Mouse (Mus musculus) embryonic facial prominence, embryonic 14.5 days (tissue): ENCODE results near the gene Cyp4x1. TPM values are rescaled to one million over a fixed set of nuclear protein-coding genes. Genes with fewer than 3 reads are reported as not detected.
"Not testable (repeated sequence)": the region's sequence is repeated elsewhere in the genome, so short reads cannot be mapped to it uniquely, and the experiment has no call there.

Experiments
- ATAC-seq: fragments of 200-750 bp; cut with Nextera tagmentation; 2 replicates; pipeline ENCODE4 v1.8.0; 2017; ENCODE audit warnings: low read depth, moderate number of reproducible peaks, moderate TSS enrichment
- DNase-seq: peaks from one replicate; pipeline ENCODE4 v3.0.0-alpha.2; 2015; ENCODE audit warnings: low spot score
- H3K27ac ChIP-seq: fragments of 300-500 bp; sonication (generic); replicated peaks from 2 replicates; pipeline ENCODE4 v1.5.1; 2014; ENCODE audit warnings: low read depth, mild to moderate bottlenecking, low read length, moderate library complexity
- H3K27me3 ChIP-seq: fragments of 300-500 bp; sonication (generic); replicated peaks from 2 replicates; pipeline ENCODE4 v1.6.1; 2014; ENCODE audit warnings: low read length; ENCODE audit not compliant: control insufficient read depth, insufficient read depth
- H3K36me3 ChIP-seq: fragments of 300-500 bp; sonication (generic); 2 replicates; pipeline ENCODE4 v1.6.1; 2014; ENCODE audit warnings: low read length, mixed read lengths; ENCODE audit not compliant: control insufficient read depth, insufficient read depth
- H3K4me1 ChIP-seq: fragments of 300-500 bp; sonication (generic); 2 replicates; pipeline ENCODE4 v1.6.1; 2014; ENCODE audit warnings: antibody characterized with exemption, low read length; ENCODE audit not compliant: control insufficient read depth, insufficient read depth
- H3K4me2 ChIP-seq: fragments of 300-500 bp; sonication (generic); 2 replicates; pipeline ENCODE4 v1.6.1; 2014; ENCODE audit warnings: low read depth, mild to moderate bottlenecking, low read length, moderate library complexity, mixed read lengths
- H3K4me3 ChIP-seq: fragments of 300-500 bp; sonication (generic); 2 replicates; pipeline ENCODE4 v1.5.1; 2014; ENCODE audit warnings: low read depth, mild to moderate bottlenecking, low read length
- H3K9ac ChIP-seq: fragments of 300-500 bp; sonication (generic); 2 replicates; pipeline ENCODE4 v1.6.1; 2014; ENCODE audit warnings: low read depth, mild to moderate bottlenecking, low read length, moderate library complexity, mixed read lengths
- H3K9me3 ChIP-seq: fragments of 300-500 bp; sonication (generic); 2 replicates; pipeline ENCODE4 v1.6.1; 2016; ENCODE audit warnings: low read length; ENCODE audit not compliant: control insufficient read depth
- WGBS: fragments of 180-500 bp; shearing (Covaris S2); extraction: QIAGEN DNeasy Blood & Tissue Kit; methylation state at CpG from one replicate; pipeline ENCODE4 v1.1.7; 2014; 5-methylcytosine and 5-hydroxymethylcytosine counted together
- polyA plus RNA-seq: library from polyadenylated mRNA; unstranded; fragments of >200 nt; fragmentation: Nextera tagmentation; extraction: Ambion mirVana; gene quantifications from 2 replicates; pipeline ENCODE4 v1.2.1, GENCODE M21; 2014

Gene Cyp4x1
- polyA plus RNA-seq: 0.48 and 0.84 TPM in 2 replicates

GRCm38 (mm10) chr4:115133621-115134295 is at the start of gene Cyp4x1:
Cyp4x1 (minus strand) TSS chr4:115134281.
- H3K9me3 ChIP-seq: no peaks in the 10 kb centered on the region
- H3K4me2 ChIP-seq: peak within 1 kb of the TSS; percentile 29
- DNase-seq (peak; percentile 7), ATAC-seq (no peak; the same call in 1 of the 2 replicates)
- H3K4me3 ChIP-seq: peak within 1 kb of the TSS; percentile 14; the same call in 1 of the 2 replicates
- peaks cover 27% of the 10 kb centered on the region for H3K27me3 ChIP-seq
- H3K27ac ChIP-seq: no peak within 1 kb of the TSS
- no peak within 1 kb of the TSS for H3K9ac ChIP-seq
- under 1% methylated on average over 23 of the region's 29 CpGs for WGBS
- H3K36me3 ChIP-seq: no peaks in the 10 kb centered on the region
- no peaks in the 10 kb centered on the region for H3K4me1 ChIP-seq

GRCm38 (mm10) chr4:115176201-115176600 is 42.1 kb upstream of the Cyp4x1 start:
- not testable (repeated sequence) for H3K27ac ChIP-seq, H3K4me3 ChIP-seq, DNase-seq, H3K27me3 ChIP-seq, H3K4me2 ChIP-seq, H3K9me3 ChIP-seq, ATAC-seq, H3K4me1 ChIP-seq, H3K9ac ChIP-seq, H3K36me3 ChIP-seq

GRCm38 (mm10) chr4:115174694-115175353 is 40.7 kb upstream of the Cyp4x1 start:
- H3K9me3 ChIP-seq: no peaks in the 10 kb centered on the region
- no peak overlapping the region for H3K27ac ChIP-seq
- ATAC-seq: no peak
- H3K4me2 ChIP-seq: no peak overlapping the region
- H3K4me1 ChIP-seq: no peaks in the 10 kb centered on the region
- no peak for DNase-seq
- H3K9ac ChIP-seq: no peak overlapping the region
- no peaks in the 10 kb centered on the region for H3K36me3 ChIP-seq
- no peaks in the 10 kb centered on the region for H3K27me3 ChIP-seq
- WGBS: 85% methylated on average over 1 of the region's 1 CpGs
- H3K4me3 ChIP-seq: no peak overlapping the region

- not testable (repeated sequence) for H3K36me3 ChIP-seq, H3K9me3 ChIP-seq, H3K27ac ChIP-seq, DNase-seq, ATAC-seq, H3K9ac ChIP-seq, H3K4me1 ChIP-seq, H3K27me3 ChIP-seq, H3K4me3 ChIP-seq, H3K4me2 ChIP-seq
- WGBS: 79% methylated on average over 3 of the region's 3 CpGs
Observed at GRCm38 (mm10) chr4:115158963-115159362, 24.9 kb upstream of the Cyp4x1 start.

GRCm38 (mm10) chr4:115154723-115155122 is 20.6 kb upstream of the Cyp4x1 start:
- Histone ChIP-seq H3K9me3 (no peaks in the 10 kb centered on the region), H3K9ac (no peak overlapping the region), H3K4me2 (no peak overlapping the region), H3K4me3 (no peak overlapping the region), H3K4me1 (no peaks in the 10 kb centered on the region), H3K27me3 (no peaks in the 10 kb centered on the region), H3K27ac (no peak overlapping the region), H3K36me3 (no peaks in the 10 kb centered on the region)
- WGBS: 86% methylated on average over 2 of the region's 2 CpGs
- ATAC-seq: no peak
- DNase-seq: no peak

- no peak for ATAC-seq
- WGBS: 16% methylated on average over 7 of the region's 7 CpGs
Observed at GRCm38 (mm10) chr4:115134296-115134630, 182 bp upstream of the Cyp4x1 start.

GRCm38 (mm10) chr4:115133085-115133484 is 996 bp downstream of the Cyp4x1 start:
- H3K4me2 ChIP-seq: no peak overlapping the region
- no peak overlapping the region for H3K27ac ChIP-seq
- H3K36me3 ChIP-seq: no peaks in the 10 kb centered on the region
- H3K9ac ChIP-seq: no peak overlapping the region
- no peak for DNase-seq
- H3K4me3 ChIP-seq: no peak overlapping the region
- no peak for ATAC-seq
- 9% methylated on average over 5 of the region's 5 CpGs for WGBS
- no peaks in the 10 kb centered on the region for H3K4me1 ChIP-seq
- H3K9me3 ChIP-seq: no peaks in the 10 kb centered on the region
- H3K27me3 ChIP-seq: peaks cover 27% of the 10 kb centered on the region

More at GRCm38 (mm10) chr4:115134296-115134630, 182 bp upstream of the Cyp4x1 start:
- Histone ChIP-seq H3K27ac (no peak overlapping the region), H3K36me3 (no peaks in the 10 kb centered on the region), H3K4me2 (peak overlapping the region; percentile 29; the same call in 1 of the 2 replicates), H3K27me3 (peaks cover 27% of the 10 kb centered on the region), H3K9ac (no peak overlapping the region), H3K4me1 (no peaks in the 10 kb centered on the region), H3K4me3 (no peak overlapping the region), H3K9me3 (no peaks in the 10 kb centered on the region)
- no peak for DNase-seq

- Histone ChIP-seq H3K27ac (no peak overlapping the region), H3K9me3 (no peaks in the 10 kb centered on the region), H3K36me3 (no peaks in the 10 kb centered on the region), H3K9ac (no peak overlapping the region), H3K4me3 (no peak overlapping the region), H3K27me3 (no peaks in the 10 kb centered on the region), H3K4me2 (no peak overlapping the region), H3K4me1 (no peaks in the 10 kb centered on the region)
- no peak for DNase-seq
- ATAC-seq: no peak
Observed at GRCm38 (mm10) chr4:115124713-115125112, 9.4 kb downstream of the Cyp4x1 start.

- Histone ChIP-seq H3K27ac (no peak overlapping the region), H3K9me3 (no peaks in the 10 kb centered on the region), H3K4me3 (no peak overlapping the region), H3K4me2 (no peak overlapping the region), H3K36me3 (no peaks in the 10 kb centered on the region), H3K27me3 (no peaks in the 10 kb centered on the region), H3K9ac (no peak overlapping the region), H3K4me1 (no peaks in the 10 kb centered on the region)
- ATAC-seq (no peak), DNase-seq (no peak)
- WGBS: 55% methylated on average over 2 of the region's 2 CpGs
Observed at GRCm38 (mm10) chr4:115123507-115123906, 10.6 kb downstream of the Cyp4x1 start.
